Mouse (Mus musculus) ES-E14 (cell line): ENCODE data around the gene Mtfr1l. TPM values are rescaled to one million over a fixed set of nuclear protein-coding genes. Genes with fewer than 3 reads are reported as not detected.

Experiments
- DNase-seq: peaks from one replicate; pipeline ENCODE4 v3.0.0-alpha.2; 2013; ENCODE audit warnings: low read depth, low spot score
- H3K27ac ChIP-seq: 2 replicates; pipeline ENCODE4 v1.5.1; 2012; ENCODE audit warnings: low read depth, mild to moderate bottlenecking, low read length, moderate library complexity, mixed read lengths; ENCODE audit not compliant: poor library complexity, insufficient read depth, severe bottlenecking
- H3K36me3 ChIP-seq: 2 replicates; pipeline ENCODE4 v1.6.1; 2012; ENCODE audit warnings: mild to moderate bottlenecking, low read length, moderate library complexity, mixed read lengths; ENCODE audit not compliant: control insufficient read depth, poor library complexity, insufficient read depth, severe bottlenecking
- H3K4me1 ChIP-seq, 2 experiments: fragments of 150-350 bp in 1 of 2; sonication (generic) in 1 of 2; 2 replicates each; pipeline ENCODE4 v1.6.1; 2012; ENCODE audit warnings: low read length in 2 of 2, mild to moderate bottlenecking in 1 of 2, mixed read lengths in 1 of 2; ENCODE audit not compliant: control insufficient read depth in 2 of 2, insufficient read depth in 2 of 2, poor library complexity in 1 of 2
- H3K4me3 ChIP-seq, 2 experiments: fragments of 150-350 bp in 1 of 2; sonication (generic) in 1 of 2; 2 replicates each; pipeline ENCODE4 v1.5.1; 2012; ENCODE audit warnings: low read length in 2 of 2, low read depth in 1 of 2, mild to moderate bottlenecking in 1 of 2, mixed read lengths in 1 of 2; ENCODE audit not compliant: insufficient read depth in 1 of 2, poor library complexity in 1 of 2, severe bottlenecking in 1 of 2
- H3K9ac ChIP-seq: 2 replicates; pipeline ENCODE4 v1.6.1; 2012; ENCODE audit warnings: low read depth, mild to moderate bottlenecking, low read length, mixed read lengths; ENCODE audit not compliant: poor library complexity, insufficient read depth, severe bottlenecking
- H3K9me3 ChIP-seq: fragments of 150-350 bp; sonication (generic); 2 replicates; pipeline ENCODE4 v1.6.1; 2012; ENCODE audit warnings: low read depth, mild to moderate bottlenecking, low read length; ENCODE audit not compliant: control insufficient read depth, insufficient read depth
- CHD2 ChIP-seq: IDR thresholded peaks from 2 replicates; pipeline ENCODE4 v1.6.1; 2014; ENCODE audit warnings: mild to moderate bottlenecking, low read depth, low read length, inconsistent platforms
- HCFC1 ChIP-seq: IDR thresholded peaks from 2 replicates; pipeline ENCODE4 v1.6.1; 2012; ENCODE audit warnings: low read length, inconsistent platforms, borderline replicate concordance; ENCODE audit not compliant: insufficient read depth
- MAFK ChIP-seq: IDR thresholded peaks from 2 replicates; pipeline ENCODE4 v1.6.1; 2014; ENCODE audit warnings: mild to moderate bottlenecking, low read depth, low read length, inconsistent platforms; ENCODE audit not compliant: insufficient read depth
- ZC3H11A ChIP-seq: IDR thresholded peaks from 2 replicates; pipeline ENCODE4 v1.6.1; 2012; ENCODE audit warnings: low read depth, mild to moderate bottlenecking, inconsistent platforms, low read length, borderline replicate concordance
- ZNF384 ChIP-seq: IDR thresholded peaks from 2 replicates; pipeline ENCODE4 v1.6.1; 2012; ENCODE audit warnings: low read depth, low read length, inconsistent platforms
- in situ Hi-C, 2 experiments: fragments of 600-800 bp; cut with MboI; formaldehyde crosslinking; loops; one replicate each; pipeline ENCODE4 v1.15.1; 2025; ENCODE audit warnings: low sequenced_read_pairs in 2 of 2, inconsistent platforms in 1 of 2; ENCODE audit not compliant: unreplicated experiment in 2 of 2
- total RNA-seq: library from RNA; depleted of rRNA; stranded (reverse); fragments of 300-350 nt; gene quantifications from 2 replicates; pipeline ENCODE4 v1.2.3, GENCODE M21; 2012

Gene Mtfr1l
- total RNA-seq, 1 experiment = 43.7 TPM

- Histone ChIP-seq H3K9ac (no peak overlapping the region), H3K4me1 (peaks cover 0 to 2% of the 10 kb centered on the region in 2 experiments; a peak in 1 of 4 replicates), H3K36me3 (no peaks in the 10 kb centered on the region), H3K27ac (no peak overlapping the region), H3K9me3 (no peaks in the 10 kb centered on the region), H3K4me3 (no peak overlapping the region)
- TF ChIP-seq MAFK (no peak), ZNF384 (no peak), HCFC1 (no peak), ZC3H11A (no peak), CHD2 (no peak)
- no peak for DNase-seq
- in situ Hi-C loops = no loop called here
These were observed 44.4 kb upstream of the Mtfr1l start for GRCm38 (mm10) chr4:134579620-134580019.

- Histone ChIP-seq H3K4me1 (peaks cover 0 to 2% of the 10 kb centered on the region in 2 experiments; a peak in 1 of 4 replicates), H3K36me3 (no peaks in the 10 kb centered on the region), H3K4me3 (no peak overlapping the region), H3K9ac (no peak overlapping the region), H3K27ac (no peak overlapping the region), H3K9me3 (no peaks in the 10 kb centered on the region)
- in situ Hi-C loops = no loop called here
- no peak for DNase-seq
- TF ChIP-seq HCFC1 (no peak), ZC3H11A (no peak), MAFK (no peak), ZNF384 (no peak), CHD2 (no peak)
These were observed 44.0 kb upstream of the Mtfr1l start for GRCm38 (mm10) chr4:134579212-134579611.

DNA sequence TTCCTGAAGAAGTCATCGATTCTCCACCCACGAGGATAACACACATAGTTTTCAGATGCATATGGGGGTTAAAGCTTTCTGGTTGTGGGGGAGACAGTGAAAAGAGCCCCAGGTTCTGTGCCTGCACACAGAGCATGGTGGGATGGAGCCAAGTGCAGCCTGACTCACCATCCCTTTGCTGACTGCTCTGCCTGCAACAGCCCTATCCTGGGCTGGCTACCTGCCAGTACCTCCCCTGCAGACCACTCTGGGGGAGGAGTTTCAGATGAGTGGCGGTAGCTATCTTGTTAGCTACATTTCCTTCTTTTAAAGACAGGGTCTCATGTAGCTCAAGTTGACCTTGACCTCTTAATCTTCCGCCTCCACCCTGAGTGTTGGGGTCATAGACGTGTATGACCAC is 43.2 kb upstream of the Mtfr1l start:
- DNase-seq = no peak
- Histone ChIP-seq H3K4me3 (no peak overlapping the region), H3K4me1 (peaks cover 0 to 2% of the 10 kb centered on the region in 2 experiments; a peak in 1 of 4 replicates)

DNA sequence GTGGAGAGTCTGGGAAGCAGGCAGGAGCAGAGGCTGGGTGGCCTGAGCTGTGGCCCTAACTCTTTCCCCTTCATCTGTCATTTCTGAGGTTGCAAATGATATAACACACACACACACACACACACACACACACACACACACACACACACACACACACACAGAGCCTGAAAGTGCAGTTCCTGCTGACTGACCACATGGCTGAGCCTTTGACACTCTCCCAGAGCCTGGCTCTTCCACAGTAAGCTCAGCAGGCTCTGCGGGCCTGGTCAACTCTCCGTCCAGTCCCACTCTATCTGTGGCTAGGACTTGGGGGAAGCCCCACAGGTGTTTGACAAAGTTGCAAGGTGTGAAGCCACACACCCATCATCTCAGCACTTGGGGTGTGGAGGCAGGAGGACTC is 42.1 kb upstream of the Mtfr1l start:
- no peak overlapping the region for H3K27ac ChIP-seq

More for the DNA sequence above, 43.2 kb upstream of the Mtfr1l start:
- TF ChIP-seq HCFC1 = no peak
- no peak for TF ChIP-seq ZC3H11A
- TF ChIP-seq MAFK = no peak
- Histone ChIP-seq H3K9me3 (no peaks in the 10 kb centered on the region), H3K27ac (no peak overlapping the region), H3K36me3 (no peaks in the 10 kb centered on the region), H3K9ac (no peak overlapping the region)
- in situ Hi-C loops = no loop called here

GRCm38 (mm10) chr4:134575486-134575885 is 40.3 kb upstream of the Mtfr1l start:
- Histone ChIP-seq H3K36me3 (no peaks in the 10 kb centered on the region), H3K9ac (no peak overlapping the region), H3K4me3 (no peak overlapping the region), H3K27ac (no peak overlapping the region), H3K4me1 (peaks cover 0 to 2% of the 10 kb centered on the region in 2 experiments; a peak in 1 of 4 replicates), H3K9me3 (no peaks in the 10 kb centered on the region)
- TF ChIP-seq ZNF384 (no peak), CHD2 (no peak), MAFK (no peak), ZC3H11A (no peak), HCFC1 (no peak)
- no peak for DNase-seq
- in situ Hi-C loops = no loop called here

More for the DNA sequence above, 42.1 kb upstream of the Mtfr1l start:
- in situ Hi-C loops = no loop called here
- no peak for DNase-seq
- Histone ChIP-seq H3K36me3 (no peaks in the 10 kb centered on the region), H3K9me3 (no peaks in the 10 kb centered on the region), H3K4me3 (no peak overlapping the region), H3K9ac (no peak overlapping the region), H3K4me1 (peaks cover 0 to 2% of the 10 kb centered on the region in 2 experiments; a peak in 1 of 4 replicates)
- TF ChIP-seq ZNF384 = no peak
- TF ChIP-seq HCFC1 = no peak
- no peak for TF ChIP-seq CHD2
- TF ChIP-seq ZC3H11A = no peak
- no peak for TF ChIP-seq MAFK
